Mouse (Mus musculus) adrenal gland, adult 8-10 months (tissue): ENCODE results near the gene Nop58. TPM values are rescaled to one million over a fixed set of nuclear protein-coding genes. Genes with fewer than 3 reads are reported as not detected.
"Not testable (repeated sequence)": the region's sequence is repeated elsewhere in the genome, so short reads cannot be mapped to it uniquely, and the experiment has no call there.

Experiments used
- DNase-seq: peaks from one replicate; pipeline ENCODE4 v3.0.0; 2022
- total RNA-seq, 4 experiments: library from RNA; stranded (reverse); gene quantifications; 2 replicates each; pipeline ENCODE4 v1.2.4; 2022

Nop58 gene
- total RNA-seq: 10 to 100 TPM; 78.0 to 99.9 (median 83.9) TPM

DNA sequence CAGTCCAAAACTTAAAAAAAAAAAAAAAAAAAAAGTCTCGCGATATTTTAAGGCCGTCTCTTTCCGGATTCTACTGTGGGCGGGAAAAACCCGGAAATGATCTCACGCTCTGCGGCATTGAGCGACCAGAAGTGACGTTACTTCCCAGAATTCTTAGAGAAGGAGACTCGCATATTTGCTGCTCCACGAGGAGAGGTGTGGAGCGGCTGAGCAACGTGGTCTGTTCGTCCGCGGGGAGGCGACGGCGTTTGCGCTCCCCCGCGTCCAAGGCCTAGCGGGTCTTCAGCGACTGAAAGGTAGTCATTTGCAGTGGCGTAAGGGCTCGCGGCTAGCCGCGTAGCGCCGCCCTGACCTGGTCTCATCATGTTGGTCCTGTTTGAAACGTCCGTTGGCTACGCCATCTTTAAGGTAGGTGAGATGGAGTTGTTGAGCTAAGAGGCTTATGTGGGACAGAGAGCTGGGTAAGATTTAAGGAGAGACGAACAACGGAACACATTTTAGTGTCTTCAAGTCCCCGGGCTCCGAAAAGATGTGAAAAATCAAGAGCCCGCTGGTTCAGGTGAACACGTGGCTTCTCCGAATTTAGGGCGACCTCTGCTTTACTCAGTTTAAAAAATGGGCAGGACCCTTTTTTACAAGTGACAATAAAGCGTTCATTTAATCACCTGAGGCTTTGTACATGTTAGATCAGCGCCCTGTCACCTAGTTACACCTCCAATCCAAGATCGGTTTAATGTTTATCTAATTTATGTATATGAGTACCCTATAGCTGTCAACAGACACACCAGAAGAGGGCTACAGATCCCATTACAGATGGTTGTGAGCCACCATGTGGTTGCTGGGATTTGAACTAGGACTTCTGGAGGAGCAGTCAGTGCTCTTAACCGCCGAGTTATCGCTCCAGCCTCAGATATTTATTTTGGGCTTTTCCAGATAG lies at the start of gene Nop58:
TSS of gene Nop58 (plus strand) at position 153 of the 937 bp plus-strand sequence.
- peak; percentile 90 for DNase-seq

- DNase-seq: no peak
Measured at GRCm38 (mm10) chr1:59636349-59636748, 48.4 kb upstream of the Nop58 start.

DNA sequence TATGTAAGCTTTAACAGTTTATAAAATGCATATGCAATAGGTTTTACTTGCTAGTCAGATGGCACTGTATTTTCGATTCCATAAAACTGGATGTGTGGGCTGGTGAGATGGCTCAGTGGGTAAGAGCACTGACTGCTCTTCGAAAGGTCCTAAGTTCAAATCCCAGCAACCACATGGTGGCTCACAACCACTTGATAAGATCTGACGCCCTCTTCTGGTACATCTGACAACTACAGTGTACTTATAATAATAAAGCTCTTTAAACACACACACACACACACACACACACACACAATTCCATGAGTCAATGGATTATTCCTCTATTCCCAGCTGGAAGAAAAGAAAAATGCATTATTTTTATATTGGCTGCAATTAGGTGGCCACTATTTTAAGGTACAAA lies 46.4 kb upstream of the Nop58 start:
- DNase-seq: no peak

DNA sequence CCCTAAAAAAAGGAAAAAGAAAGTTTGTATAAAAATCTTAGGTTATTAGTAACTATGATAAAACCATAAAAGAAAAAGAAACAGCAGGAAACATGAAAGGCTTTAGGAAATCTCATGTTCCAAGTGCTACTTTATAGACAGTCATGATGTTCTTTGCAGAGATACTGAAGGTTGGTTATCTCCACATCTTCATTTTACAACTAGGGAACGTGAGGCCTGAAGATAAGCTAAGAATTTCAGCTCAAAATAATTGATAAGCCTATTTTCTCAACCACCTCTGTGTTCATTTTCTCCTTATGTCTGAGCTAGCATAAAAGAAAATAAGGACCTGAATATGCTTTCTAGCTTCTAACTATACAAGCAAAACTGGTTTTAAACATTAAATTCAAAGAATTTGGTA lies 42.3 kb upstream of the Nop58 start:
- DNase-seq: no peak

DNA sequence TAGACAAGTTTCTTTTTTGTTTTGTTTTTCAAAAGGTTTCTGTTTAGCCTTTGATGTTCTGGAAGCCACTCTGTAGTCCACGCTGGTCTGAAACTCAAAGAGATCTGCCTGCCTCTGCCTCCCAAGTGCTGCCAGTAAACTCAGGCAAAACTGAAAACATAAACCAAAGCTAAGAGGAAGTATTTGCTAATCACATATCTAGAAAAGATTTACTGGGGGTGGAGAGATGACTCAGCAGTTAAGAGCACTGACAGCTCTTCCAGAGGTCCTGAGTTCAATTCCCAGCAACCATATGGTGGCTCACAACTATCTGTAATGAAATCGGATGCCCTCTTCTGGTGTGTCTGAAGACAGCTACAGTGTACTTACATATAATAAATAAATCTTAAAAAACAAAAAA lies 38.3 kb upstream of the Nop58 start:
- not testable (repeated sequence) for DNase-seq

DNA sequence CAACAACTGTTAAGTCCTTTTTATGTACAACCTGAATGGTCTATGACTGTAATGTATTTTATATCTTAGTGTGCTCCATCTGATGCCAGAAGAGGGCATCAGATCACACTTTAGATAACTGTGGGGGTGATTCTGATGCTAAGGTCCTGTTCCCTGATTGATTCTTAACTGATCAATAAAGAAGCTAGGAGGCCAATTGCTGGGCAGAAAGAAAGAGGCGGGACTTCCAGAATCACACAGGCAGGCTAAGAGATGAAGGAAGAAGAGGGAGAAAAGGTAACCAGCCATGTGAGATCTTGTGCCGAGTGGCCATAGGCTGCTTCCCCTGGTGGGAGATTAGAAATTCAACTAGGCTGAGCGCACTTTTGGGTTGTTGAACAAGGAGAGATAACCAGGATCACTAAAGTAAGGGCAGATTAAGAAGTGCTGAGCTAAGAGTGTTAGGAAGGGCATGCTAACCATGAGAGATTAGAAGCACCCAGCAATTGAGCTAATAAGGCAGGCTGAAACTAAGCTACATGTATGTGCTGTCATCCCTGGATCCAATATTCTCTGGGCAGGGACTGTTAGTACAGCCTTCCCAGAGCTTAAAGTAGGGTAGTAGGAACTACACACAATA lies 33.5 kb upstream of the Nop58 start:
- DNase-seq: no peak

DNA sequence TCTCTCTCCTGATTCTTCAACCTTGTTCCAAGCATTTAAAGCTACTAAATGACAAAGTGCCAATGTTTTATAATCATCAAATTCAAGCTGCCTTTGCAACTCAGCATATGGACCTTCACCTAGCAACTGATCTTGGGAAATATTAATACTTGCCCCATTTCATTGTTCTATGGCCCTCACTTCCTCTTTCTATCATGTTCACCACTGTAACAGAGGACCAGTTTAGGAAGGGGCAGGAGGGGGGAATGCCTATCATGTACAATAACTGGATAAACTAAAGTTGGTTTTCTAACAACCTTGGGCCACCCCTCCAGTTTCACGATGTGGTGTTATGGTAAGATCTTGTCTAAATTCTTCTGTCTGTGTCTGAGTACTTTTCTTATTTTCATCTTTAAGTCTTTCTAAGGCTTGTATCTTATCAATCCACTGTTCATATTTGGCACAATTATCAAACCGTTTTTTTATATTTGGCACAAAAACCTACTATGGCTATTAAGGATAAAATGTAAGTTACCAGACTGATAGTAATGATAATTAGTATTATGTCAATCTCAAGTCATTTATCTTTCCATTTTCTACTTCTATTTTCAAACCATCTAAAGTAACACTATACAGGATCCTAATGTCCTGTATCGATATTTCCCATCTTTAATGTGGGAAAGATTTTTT lies 31.4 kb upstream of the Nop58 start:
- DNase-seq: no peak

DNA sequence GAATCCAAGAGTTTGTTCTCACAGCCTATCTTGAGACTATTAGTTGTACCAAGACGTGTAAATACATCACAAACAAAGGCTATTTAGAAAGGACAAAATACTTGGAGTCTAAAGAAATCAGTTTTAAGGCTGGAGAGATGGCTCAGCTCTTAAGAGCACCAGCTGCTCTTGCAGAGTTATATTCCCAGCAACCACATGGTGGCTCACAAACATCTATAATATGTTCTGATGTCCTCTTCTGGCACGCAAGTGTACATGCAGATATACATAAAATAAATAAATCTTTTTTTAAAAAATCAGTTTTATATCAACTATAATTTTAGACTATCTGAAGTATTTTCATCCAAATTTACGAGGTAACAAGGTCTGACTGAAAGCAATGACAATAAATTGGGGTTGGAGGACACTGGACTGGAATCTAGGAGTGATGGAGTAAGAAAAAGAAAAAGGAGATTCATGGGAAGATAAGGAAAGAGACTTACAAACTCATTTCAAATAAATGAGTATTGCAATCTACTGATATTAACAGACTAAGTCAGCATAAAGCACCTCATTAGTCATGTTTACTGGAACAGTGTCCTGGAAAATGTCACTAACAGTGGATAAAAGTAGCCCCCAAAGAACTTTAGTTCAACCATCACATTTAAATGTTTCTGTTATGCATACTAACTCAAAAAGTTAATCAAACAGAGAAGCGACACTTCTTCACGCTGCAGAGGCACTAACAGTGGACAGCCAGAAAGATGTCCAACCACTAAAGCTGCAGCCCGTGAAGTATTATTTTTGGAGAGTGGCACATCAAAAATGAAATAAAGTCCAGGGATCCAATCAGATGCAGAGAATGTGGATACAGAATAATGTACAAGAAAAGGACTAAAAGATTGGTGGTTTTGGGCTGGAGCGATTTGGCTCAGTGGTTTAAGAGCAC lies 28.3 kb upstream of the Nop58 start:
- no peak for DNase-seq

DNA sequence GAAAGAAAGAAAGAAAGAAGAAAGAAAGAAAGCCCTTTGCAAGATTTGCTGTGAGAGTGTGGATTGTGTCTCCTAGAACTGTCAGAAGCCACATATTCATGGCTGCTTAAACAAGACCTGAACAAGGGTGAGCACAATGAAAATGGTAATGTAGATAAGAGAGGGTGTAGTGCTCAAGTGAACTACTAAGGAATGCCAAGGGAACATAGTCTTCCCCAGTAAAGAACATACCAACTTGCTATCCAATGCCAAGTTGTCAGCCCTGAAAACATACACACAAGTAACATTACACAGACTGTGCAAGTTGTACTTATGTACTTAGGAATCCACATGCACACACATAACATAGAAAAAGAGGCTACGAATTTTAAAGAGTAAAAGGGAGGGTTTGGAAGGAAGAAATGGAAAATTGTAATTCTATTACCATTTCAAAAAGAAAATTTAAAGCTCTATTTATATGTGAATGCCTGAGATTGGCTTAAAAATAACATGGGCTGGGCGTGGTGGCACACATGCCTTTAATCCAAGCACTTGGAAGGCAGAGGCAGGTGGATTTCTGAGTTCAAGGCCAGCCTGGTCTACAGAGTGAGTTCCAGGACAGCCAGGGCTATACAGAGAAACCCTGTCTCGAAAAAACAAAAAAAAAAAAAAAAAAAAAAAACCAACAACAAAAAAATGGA lies 21.2 kb upstream of the Nop58 start:
- no peak for DNase-seq

DNA sequence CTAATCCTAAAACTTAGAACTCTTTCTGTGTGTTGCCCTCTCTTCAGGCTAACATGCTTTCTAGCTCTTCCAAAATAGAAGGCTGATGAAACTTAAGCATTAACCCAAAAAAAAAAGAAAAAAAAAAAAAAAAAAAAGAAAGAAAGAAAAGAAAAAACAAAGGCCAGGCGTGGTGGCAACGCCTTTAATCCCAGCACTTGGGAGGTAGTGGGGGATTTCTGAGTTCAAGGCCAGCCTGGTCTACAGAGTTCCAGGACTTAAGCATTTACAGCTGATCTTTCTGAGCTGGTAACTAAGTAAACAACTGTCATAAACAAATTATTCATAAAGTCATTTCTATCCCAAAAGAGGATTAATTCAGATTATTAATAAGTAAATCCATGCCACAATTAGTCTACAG lies 15.9 kb upstream of the Nop58 start:
- no peak for DNase-seq

DNA sequence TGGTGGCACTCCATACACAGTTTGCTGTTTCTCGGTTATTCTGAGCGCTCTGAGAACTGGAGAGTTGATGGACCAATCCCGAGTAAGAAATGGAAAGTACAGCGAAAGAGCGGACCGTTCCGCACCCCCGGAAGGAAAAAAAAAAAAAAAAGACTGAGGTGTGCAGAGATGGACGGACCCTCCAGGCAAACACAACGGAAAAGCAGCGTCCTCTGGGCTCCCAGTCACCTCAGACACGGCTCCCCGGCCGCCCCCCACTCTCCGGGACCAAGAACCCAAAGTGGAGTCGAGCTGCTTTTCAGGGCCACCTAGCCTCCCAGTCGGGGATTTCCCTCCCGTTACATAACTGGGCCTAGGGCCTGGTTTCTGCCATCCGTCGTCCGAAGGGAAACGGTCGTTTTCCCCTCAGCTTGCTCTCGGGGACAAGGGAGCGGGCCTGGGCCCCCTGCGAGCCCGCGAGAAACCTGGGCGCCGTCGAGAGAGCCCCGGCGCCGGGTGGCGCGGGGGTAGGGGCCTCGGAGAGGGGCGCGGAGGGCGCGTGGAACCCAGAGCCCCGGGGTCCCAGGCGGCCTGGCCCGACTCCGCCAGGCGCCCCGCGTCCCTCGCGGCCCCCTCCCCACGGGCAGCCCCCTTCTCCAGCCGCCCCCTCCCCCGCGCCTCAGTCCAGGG lies 14.7 kb upstream of the Nop58 start:
- DNase-seq: peak; percentile 43

DNA sequence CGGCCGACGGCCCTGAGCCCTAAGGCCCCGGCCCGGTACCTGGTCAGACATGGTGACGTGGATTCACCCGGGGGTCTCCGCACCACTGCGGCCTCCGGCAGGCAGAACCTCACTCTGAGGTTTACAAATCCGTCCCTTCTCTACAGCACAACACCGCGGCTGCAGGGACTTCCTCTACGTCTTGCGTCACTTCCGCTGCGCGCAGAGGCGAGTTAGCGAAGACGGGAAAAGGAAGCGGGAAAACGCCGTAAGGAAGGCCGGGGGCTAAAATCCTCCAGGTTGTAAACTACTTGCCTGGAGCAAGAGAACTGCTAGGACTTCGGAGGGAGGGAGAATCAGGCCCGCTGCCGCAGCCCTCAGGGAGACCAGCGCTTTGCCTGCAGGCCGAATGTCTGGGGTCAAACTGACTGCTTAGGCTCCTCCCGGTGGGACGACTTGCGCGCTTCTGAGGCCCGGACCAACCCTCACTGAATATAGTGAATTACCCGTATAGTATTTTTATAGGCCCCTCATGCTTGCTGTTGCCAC lies 14.1 kb upstream of the Nop58 start, which contains the start of gene Sumo1:
TSS of gene Sumo1 (minus strand) at position 194 of the 528 bp plus-strand sequence.
- peak; percentile 81 for DNase-seq

DNA sequence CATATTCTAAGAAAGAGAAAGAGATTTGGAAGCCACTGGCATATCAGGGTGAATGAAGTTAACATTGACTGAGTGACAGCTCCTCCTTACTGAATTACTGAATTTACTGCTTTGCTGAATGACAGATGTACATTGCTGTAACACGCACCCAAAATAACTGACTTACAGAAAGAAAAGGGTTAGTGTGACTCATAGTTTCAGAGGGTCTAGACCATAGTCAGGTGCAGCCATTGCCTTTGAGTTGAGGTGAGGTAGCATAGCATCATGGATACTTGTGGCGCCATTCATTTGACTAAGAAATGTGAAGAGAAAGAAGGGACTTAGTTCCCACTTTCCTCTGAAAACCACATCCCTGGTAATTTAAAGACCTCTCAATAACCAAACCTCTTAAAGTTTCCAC lies 11.1 kb upstream of the Nop58 start:
- DNase-seq: no peak

DNA sequence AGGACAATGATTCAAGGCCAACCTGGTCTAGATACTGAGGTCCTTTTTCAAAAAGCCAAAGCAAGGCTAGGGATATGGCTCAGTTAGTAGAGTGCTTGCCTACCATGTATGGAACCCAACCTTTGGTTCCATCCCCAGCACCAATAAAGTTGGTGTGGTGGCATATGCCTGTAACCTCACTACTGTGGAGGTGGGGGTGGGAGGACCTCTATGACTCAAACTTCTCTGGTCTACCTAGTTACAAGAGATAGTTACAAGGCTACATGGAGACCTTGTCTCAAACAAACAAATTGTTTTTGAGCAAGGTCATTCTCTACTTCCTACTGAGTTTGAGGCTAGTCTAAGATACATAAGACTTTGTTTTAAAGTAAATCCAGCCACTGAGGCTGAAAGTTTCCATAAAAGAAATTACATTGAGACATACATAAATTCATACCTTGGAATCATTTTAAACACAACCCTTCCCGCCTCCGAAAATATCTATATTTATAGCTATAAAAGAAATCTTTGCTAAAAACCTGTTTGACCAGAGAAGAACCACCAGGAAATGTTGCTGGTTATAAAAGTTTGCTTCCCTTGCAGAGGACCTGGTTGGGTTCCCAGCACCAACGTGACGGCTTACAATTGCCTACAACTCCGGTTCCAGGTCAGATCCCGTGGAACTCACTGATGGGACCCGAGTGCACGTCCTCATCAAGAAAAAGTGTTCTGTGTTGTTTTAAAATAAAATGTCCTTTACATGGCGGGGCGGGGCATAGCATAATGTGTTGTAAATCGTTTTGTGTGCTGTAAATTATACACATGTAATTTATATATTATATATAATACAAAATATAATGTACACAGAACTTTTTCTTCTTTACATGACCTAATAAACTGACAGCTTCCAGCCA lies 599 bp upstream of the Nop58 start:
- peak; percentile 33 for DNase-seq

DNA sequence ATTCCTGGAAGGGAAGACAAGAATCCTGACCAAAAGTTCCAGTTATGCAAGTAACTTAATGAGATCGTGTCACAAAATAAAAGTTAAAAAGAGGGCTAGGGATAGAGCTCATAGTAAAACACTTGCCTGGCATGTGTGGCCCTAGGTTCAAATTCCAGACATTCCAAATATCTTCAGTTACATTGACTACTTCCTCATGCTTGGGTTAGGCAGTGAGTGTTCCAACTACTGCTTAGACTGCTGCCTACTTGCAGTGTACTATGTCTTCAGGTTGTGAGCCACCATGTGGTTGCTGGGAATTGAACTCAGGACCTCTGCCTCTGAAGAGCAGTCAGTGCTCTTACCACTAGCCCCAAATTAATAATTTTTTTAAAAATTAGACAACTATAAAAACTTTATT lies 2.7 kb downstream of the Nop58 start:
- no peak for DNase-seq

DNA sequence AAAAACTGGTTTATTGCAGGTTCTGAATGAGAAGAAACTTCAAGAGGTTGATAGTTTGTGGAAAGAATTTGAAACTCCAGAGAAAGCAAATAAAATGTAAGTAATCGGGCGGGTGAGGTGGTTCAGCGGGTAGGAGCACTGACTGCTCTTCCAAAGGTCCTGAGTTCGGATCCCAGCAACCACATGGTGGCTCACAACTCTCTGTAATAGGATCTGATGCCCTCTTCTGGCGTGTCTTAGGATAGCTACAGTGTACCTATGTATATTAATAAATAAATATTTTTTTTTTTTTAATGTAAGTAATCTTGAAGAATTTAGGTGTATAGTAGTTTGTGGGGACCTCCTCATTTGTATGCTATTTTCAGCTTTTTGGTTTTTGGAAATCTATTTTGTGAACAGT lies 5.7 kb downstream of the Nop58 start:
- no peak for DNase-seq

GRCm38 (mm10) chr1:59697751-59698150 lies 13.0 kb downstream of the Nop58 start:
- DNase-seq: no peak

DNA sequence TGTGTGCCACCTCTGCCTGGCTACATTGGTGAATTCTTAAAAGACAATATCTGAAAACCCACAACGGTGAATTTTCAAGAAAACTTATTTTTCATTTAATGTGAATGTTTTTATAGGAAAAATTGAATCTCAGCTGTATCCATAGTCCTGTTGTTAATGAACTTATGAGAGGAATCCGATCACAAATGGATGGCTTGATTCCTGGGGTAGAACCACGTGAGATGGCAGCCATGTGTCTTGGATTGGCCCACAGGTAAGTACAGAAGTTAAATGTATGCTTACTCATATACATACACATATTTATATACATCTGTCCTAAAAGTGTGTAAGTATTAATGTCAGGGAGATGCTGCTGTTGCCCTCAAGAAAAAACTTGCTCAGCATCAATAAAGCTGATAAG lies 13.4 kb downstream of the Nop58 start:
- no peak for DNase-seq

- no peak for DNase-seq
Measured at GRCm38 (mm10) chr1:59701766-59702165, 17.0 kb downstream of the Nop58 start.

DNA sequence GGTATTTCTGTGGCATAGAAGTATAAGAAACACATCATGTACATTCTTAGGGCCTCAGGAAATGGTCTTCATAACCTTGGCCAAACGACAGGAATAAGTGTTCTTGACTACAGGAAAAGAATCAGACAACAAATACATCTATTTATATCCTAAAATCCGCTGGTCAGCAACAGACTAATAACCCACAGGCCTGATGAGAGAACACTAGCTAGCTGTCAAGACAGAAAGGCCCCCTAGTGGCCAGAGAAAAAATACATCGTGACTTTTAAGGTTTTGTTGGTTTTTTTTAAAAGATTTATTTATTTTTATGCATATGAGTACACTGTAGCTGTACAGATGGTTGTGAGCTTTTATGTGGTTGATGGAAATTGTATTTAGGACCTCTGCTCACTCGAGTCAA lies 35.1 kb downstream of the Nop58 start:
- no peak for DNase-seq
